In genomic region chr11:95339471-95340021, GRCm38 (mm10) we compare ENCODE assay signal across 8 mouse cellular contexts. TPM values are rescaled to one million over a fixed set of nuclear protein-coding genes. Genes with fewer than 3 reads are reported as not detected.
DNase-seq lines count a peak whose midpoint lies in the region; ATAC-seq and TF ChIP-seq lines count a peak whose summit lies in the region.

No protein-coding gene starts in this region.

- no peaks in the 10 kb centered on the region for H3K27me3 ChIP-seq in intestine, postnatal 0 days (replicated peaks; ENCODE audit: control insufficient read depth, insufficient read depth, low read length)
- no peaks in the 10 kb centered on the region for H3K27me3 ChIP-seq in spleen, adult 2 months (ENCODE audit: control insufficient read depth, insufficient read depth, low read length)

- TF ChIP-seq CTCF in layer of hippocampus, adult 2 months (conservative IDR thresholded peaks at IDR 0.05), result no peak
- no peak for TF ChIP-seq CTCF in intestine, postnatal 0 days (IDR thresholded peaks at IDR 0.05; ENCODE audit: low read depth)
- no peak for TF ChIP-seq CTCF in spleen, adult 2 months (IDR thresholded peaks at IDR 0.05; ENCODE audit: extremely low read depth, insufficient read depth, insufficient read length, insufficient replicate concordance)

- 0 out of 2 replicates have a peak overlapping the region, but pooled peaks have one; percentile 43 for H3K27ac ChIP-seq in layer of hippocampus, adult 2 months
- no peak overlapping the region for H3K27ac ChIP-seq in intestine, postnatal 0 days (ENCODE audit: low read depth, low read length)
- peak overlapping the region; percentile 26 for H3K27ac ChIP-seq in spleen, adult 2 months (ENCODE audit: insufficient read depth, low read length)

- no peak overlapping the region for H3K4me3 ChIP-seq in layer of hippocampus, adult 2 months
- no peak overlapping the region for H3K4me3 ChIP-seq in intestine, postnatal 0 days (ENCODE audit: low read depth, low read length)
- H3K4me3 ChIP-seq in spleen, adult 2 months (ENCODE audit: extremely low read depth, insufficient read depth, insufficient read length), result peak overlapping the region; percentile 22

- no peak for DNase-seq in layer of hippocampus, adult 2 months (ENCODE audit: low spot score in 2 of 2)
- no peak for DNase-seq in layer of hippocampus, adult 11-12 months (ENCODE audit: low spot score)
- peak; percentile 57 for DNase-seq in embryo, embryonic 11 days
- no peak for DNase-seq in spleen, adult 2 months (ENCODE audit: low read depth in 1 of 2, low spot score in 2 of 2)
- no peak for DNase-seq in right cerebral cortex, postnatal 25 days
- DNase-seq in cerebellum, adult 8-10 months, result no peak
- no peak for DNase-seq in kidney, postnatal 36 days

- no peak overlapping the region for H3K9ac ChIP-seq in intestine, postnatal 0 days (ENCODE audit: low read depth, low read length)

- WGBS in intestine, postnatal 0 days, result 23% methylated on average over 14 of the region's 14 CpGs
- WGBS in spleen, adult 2 months, result 20% methylated on average over 14 of the region's 14 CpGs

- no peaks in the 10 kb centered on the region for H3K9me3 ChIP-seq in intestine, postnatal 0 days (ENCODE audit: control insufficient read depth)

- TF ChIP-seq POLR2A in spleen, adult 2 months (IDR thresholded peaks at IDR 0.05; ENCODE audit: low read depth, low read length), result no peak

- ATAC-seq in intestine, postnatal 0 days, result no peak

- H3K4me2 ChIP-seq in intestine, postnatal 0 days (replicated peaks; ENCODE audit: low read depth), result peak overlapping the region; percentile 35; the same call in 1 of the 2 replicates

- no peaks in the 10 kb centered on the region for H3K36me3 ChIP-seq in intestine, postnatal 0 days (ENCODE audit: control insufficient read depth, insufficient read depth)
- no peaks in the 10 kb centered on the region for H3K36me3 ChIP-seq in spleen, adult 2 months (ENCODE audit: control insufficient read depth, insufficient read depth, low read length)

- peaks cover 12% of the 10 kb centered on the region; the same call in 1 of the 2 replicates for H3K4me1 ChIP-seq in intestine, postnatal 0 days (replicated peaks; ENCODE audit: control insufficient read depth, insufficient read depth, low read length)
- H3K4me1 ChIP-seq in spleen, adult 2 months (ENCODE audit: control insufficient read depth, insufficient read depth, insufficient read length), result peaks cover 14% of the 10 kb centered on the region; the same call in 1 of the 2 replicates

RNA-seq across cellular contexts. Expression of gene Fam117a, which starts 2.7 kb away (rescaled TPM):
- 1 to 10 TPM; 4.1 to 6.0 TPM for total RNA-seq in layer of hippocampus, adult 2 months (2021)
- 5.5 and 7.4 TPM in 2 replicates for polyA plus RNA-seq in intestine, postnatal 0 days (2015; fragmentation: Nextera tagmentation; extraction: Ambion mirVana)
- polyA plus RNA-seq in spleen, adult 2 months (2012; rRNA removed), result 123 and 142 TPM in 2 replicates

RNA-seq across cellular contexts. Expression of gene Kat7, which starts 29.5 kb away (rescaled TPM):
- total RNA-seq in layer of hippocampus, adult 2 months (2021), result 10 to 100 TPM; 83.3 to 85.7 TPM
- polyA plus RNA-seq in intestine, postnatal 0 days (2015; fragmentation: Nextera tagmentation; extraction: Ambion mirVana), result 29.7 and 30.2 TPM in 2 replicates
- polyA plus RNA-seq in spleen, adult 2 months (2012; rRNA removed), result 25.2 and 29.4 TPM in 2 replicates

RNA-seq across cellular contexts. Expression of gene Slc35b1, which starts 44.9 kb away (rescaled TPM):
- total RNA-seq in layer of hippocampus, adult 2 months (2021), result 10 to 100 TPM; 64.4 to 69.2 TPM
- 130 and 144 TPM in 2 replicates for polyA plus RNA-seq in intestine, postnatal 0 days (2015; fragmentation: Nextera tagmentation; extraction: Ambion mirVana)
- polyA plus RNA-seq in spleen, adult 2 months (2012; rRNA removed), result 40.9 and 44.9 TPM in 2 replicates

Comparison
In these comparisons a context has a peak if more than half of its experiments do, and no peak if none do; other contexts are left out.
1. RNA of gene Fam117a, which starts 2.7 kb away (polyA plus RNA-seq): 123 to 142 TPM in spleen, adult 2 months; 5.5 to 7.4 TPM in intestine, postnatal 0 days; every median in the first group is over 10 times any median in the second.